Mouse (Mus musculus): ENCODE measurements around the gene Enho.
A peak's percentile ranks its signal among the peaks of the same experiment; 100 is the strongest.
"Not testable (repeated sequence)": the region's sequence is repeated elsewhere in the genome, so short reads cannot be mapped to it uniquely, and the experiment has no call there.

Enho gene

GRCm38 (mm10) chr4:41639913-41640507, at the start of gene Enho:
Gene Enho, minus strand, starts transcription at chr4:41640324.
- DNase-seq = peak; percentile 95

GRCm38 (mm10) chr4:41688562-41688961, 48.4 kb upstream of the Enho start:
- DNase-seq = not testable (repeated sequence)

GRCm38 (mm10) chr4:41685882-41686492, 45.9 kb upstream of the Enho start:
- not testable (repeated sequence) for DNase-seq

- not testable (repeated sequence) for DNase-seq
These were observed 44.9 kb upstream of the Enho start for GRCm38 (mm10) chr4:41684931-41685453.

GRCm38 (mm10) chr4:41684131-41684930, 44.2 kb upstream of the Enho start:
- not testable (repeated sequence) for DNase-seq

GRCm38 (mm10) chr4:41683303-41683702, 43.2 kb upstream of the Enho start:
- not testable (repeated sequence) for DNase-seq

GRCm38 (mm10) chr4:41682789-41683188, 42.7 kb upstream of the Enho start:
- DNase-seq = no peak

GRCm38 (mm10) chr4:41681947-41682346, 41.8 kb upstream of the Enho start:
- DNase-seq = no peak

GRCm38 (mm10) chr4:41681176-41681575, 41.1 kb upstream of the Enho start:
- no peak for DNase-seq

- no peak for DNase-seq
These were observed 39.2 kb upstream of the Enho start for GRCm38 (mm10) chr4:41679291-41679690.

- no peak for DNase-seq
These were observed 38.7 kb upstream of the Enho start for GRCm38 (mm10) chr4:41678863-41679262.

- DNase-seq = peak; percentile 58
These were observed 37.0 kb upstream of the Enho start for GRCm38 (mm10) chr4:41677006-41677629.

GRCm38 (mm10) chr4:41676248-41677005, 36.3 kb upstream of the Enho start:
- DNase-seq = no peak

GRCm38 (mm10) chr4:41673186-41673585, 33.1 kb upstream of the Enho start:
- no peak for DNase-seq

GRCm38 (mm10) chr4:41672522-41672963, 32.4 kb upstream of the Enho start:
- no peak for DNase-seq

- no peak for DNase-seq
These were observed 31.9 kb upstream of the Enho start for GRCm38 (mm10) chr4:41671963-41672480.

- no peak for DNase-seq
These were observed 31.4 kb upstream of the Enho start for GRCm38 (mm10) chr4:41671500-41671899.

GRCm38 (mm10) chr4:41670836-41671235, 30.7 kb upstream of the Enho start:
- no peak for DNase-seq

- no peak for DNase-seq
These were observed 26.5 kb upstream of the Enho start for GRCm38 (mm10) chr4:41666646-41667045.

GRCm38 (mm10) chr4:41665009-41665675, 25.0 kb upstream of the Enho start:
- DNase-seq = no peak

GRCm38 (mm10) chr4:41664533-41664932, 24.4 kb upstream of the Enho start:
- no peak for DNase-seq

- no peak for DNase-seq
These were observed 23.5 kb upstream of the Enho start for GRCm38 (mm10) chr4:41663614-41664013.

Data from right cerebral cortex, postnatal 4 days (tissue).